Mouse (Mus musculus) megakaryocyte, embryonic 14.5 days (primary cell): ENCODE data around the gene S100a3. TPM values are rescaled to one million over a fixed set of nuclear protein-coding genes. Genes with fewer than 3 reads are reported as not detected.
A peak's percentile ranks its signal among the peaks of the same experiment; 100 is the strongest.

Experiments
- H3K27me3 ChIP-seq: replicated peaks from 2 replicates; pipeline ENCODE3; 2012; ENCODE audit warnings: inconsistent platforms
- H3K36me3 ChIP-seq: replicated peaks from 2 replicates; pipeline ENCODE3; 2012; ENCODE audit warnings: low read length, inconsistent platforms, mixed read lengths
- H3K4me1 ChIP-seq: 2 replicates; pipeline ENCODE4 v1.6.1; 2012; ENCODE audit warnings: inconsistent platforms
- H3K4me3 ChIP-seq: replicated peaks from 2 replicates; pipeline ENCODE3; 2012; ENCODE audit warnings: moderate library complexity, mild to moderate bottlenecking, inconsistent platforms
- H3K9me3 ChIP-seq: 2 replicates; pipeline ENCODE4 v1.6.1; 2012; ENCODE audit warnings: inconsistent platforms
- FLI1 ChIP-seq: IDR thresholded peaks from 2 replicates; pipeline ENCODE4 v1.6.1; 2012; ENCODE audit warnings: low read length, inconsistent platforms, mixed read lengths
- GATA1 ChIP-seq: IDR thresholded peaks from 3 replicates; pipeline ENCODE4 v1.6.1; 2012; ENCODE audit warnings: mixed read lengths, low read length, inconsistent platforms, borderline replicate concordance
- polyA plus RNA-seq: library from polyadenylated mRNA; stranded (reverse); fragments of >175 nt; gene quantifications from 2 replicates; pipeline ENCODE4 v1.2.3, GENCODE M21; 2012; ENCODE audit warnings: low replicate concordance; ENCODE audit not compliant: insufficient read depth

S100a3 gene
- polyA plus RNA-seq, 1 experiment = not detected

- Histone ChIP-seq H3K36me3 (no peaks in the 10 kb centered on the region), H3K9me3 (0 out of 2 replicates have a peak, but pooled peaks cover 8% of the 10 kb centered on the region), H3K4me1 (peaks cover 44% of the 10 kb centered on the region), H3K4me3 (no peak overlapping the region), H3K27me3 (peaks cover 39% of the 10 kb centered on the region)
- TF ChIP-seq GATA1 (no peak), FLI1 (no peak)
Observed at GRCm38 (mm10) chr3:90585595-90585994, 25.2 kb downstream of the S100a3 start.

DNA sequence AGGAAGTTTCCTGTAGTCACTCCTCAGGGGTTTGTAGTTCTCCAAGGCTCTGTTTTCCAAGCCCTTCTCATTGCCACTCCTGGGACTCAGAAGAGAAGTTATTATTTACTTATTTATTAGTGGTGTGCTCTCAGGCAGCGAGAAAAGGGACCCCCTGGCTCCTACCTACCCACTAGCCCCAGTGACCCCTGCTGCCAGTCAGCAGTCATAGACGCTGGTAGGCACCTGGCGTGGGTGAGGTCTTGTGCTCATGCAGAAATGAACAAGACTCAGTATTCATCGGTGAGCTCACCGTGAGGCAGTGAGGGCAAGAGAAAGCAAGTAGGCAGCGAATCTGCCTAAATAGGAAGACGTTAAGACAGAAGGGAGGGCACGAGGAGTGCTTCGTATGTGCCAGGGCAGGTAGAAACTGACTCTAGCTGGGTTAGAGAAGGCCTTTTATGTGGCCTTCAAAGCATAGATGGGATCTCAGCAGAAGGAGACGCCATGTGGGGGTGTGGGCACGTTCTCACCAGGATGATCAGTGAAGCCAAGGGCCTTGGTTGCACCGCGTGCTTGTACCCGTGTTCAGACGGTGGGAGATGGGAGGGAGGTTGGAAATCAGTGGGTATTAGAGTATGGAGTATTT is 25.8 kb downstream of the S100a3 start:
- Histone ChIP-seq H3K36me3 (no peaks in the 10 kb centered on the region), H3K27me3 (peaks cover 39% of the 10 kb centered on the region), H3K9me3 (0 out of 2 replicates have a peak, but pooled peaks cover 8% of the 10 kb centered on the region), H3K4me1 (peaks cover 44% of the 10 kb centered on the region), H3K4me3 (no peak overlapping the region)
- TF ChIP-seq FLI1 = no peak
- TF ChIP-seq GATA1 = no peak

DNA sequence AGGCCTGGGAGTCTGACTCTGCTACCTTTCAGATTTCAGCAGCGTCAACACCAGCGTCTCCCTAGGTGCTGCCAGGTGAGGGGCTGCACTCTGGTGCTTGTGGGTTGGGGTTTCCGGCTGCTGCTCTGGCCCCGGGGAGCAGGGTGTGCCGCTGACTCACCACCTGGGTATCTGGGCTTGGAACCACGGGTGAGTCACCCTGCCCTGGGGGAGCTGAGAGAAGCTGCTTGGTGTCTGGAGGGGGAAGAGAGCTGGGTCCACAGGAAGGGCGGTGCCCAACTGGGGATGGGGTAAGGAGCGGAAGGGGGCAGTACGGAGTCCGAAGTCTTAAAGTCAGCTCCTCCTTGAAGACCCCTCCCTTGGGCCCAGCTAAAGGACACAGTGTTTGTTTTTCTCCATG is 26.5 kb downstream of the S100a3 start:
- TF ChIP-seq FLI1 = no peak
- TF ChIP-seq GATA1 = no peak
- peak overlapping the region; percentile 40 for H3K4me3 ChIP-seq
- peaks cover 44% of the 10 kb centered on the region for H3K4me1 ChIP-seq
- H3K36me3 ChIP-seq = no peaks in the 10 kb centered on the region
- peaks cover 35% of the 10 kb centered on the region for H3K27me3 ChIP-seq
- H3K9me3 ChIP-seq = 0 out of 2 replicates have a peak, but pooled peaks cover 5% of the 10 kb centered on the region

GRCm38 (mm10) chr3:90587361-90588101 is 27.2 kb downstream of the S100a3 start:
- TF ChIP-seq FLI1 (no peak), GATA1 (no peak)
- Histone ChIP-seq H3K4me1 (peaks cover 44% of the 10 kb centered on the region), H3K4me3 (peak overlapping the region; percentile 40)

DNA sequence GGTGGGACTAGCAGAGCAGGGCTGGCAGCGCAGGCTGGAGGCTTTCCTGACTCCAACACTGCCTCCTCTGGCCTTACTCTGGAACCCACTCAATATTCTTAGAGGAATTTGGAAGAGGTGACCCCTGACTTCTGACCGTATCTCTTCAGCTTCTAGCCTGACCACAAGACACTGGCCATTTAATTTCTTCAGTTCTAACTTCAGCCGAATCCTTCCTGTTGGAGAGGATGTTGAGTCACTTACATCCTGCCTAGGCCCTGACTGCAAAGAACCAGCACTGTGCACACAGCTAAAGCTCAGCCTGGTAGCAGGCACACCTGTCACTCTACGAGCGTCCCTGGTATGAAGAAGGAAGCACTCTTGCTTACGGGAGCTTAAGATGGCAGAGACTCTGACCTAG is 29.0 kb downstream of the S100a3 start:
- Histone ChIP-seq H3K4me1 (peaks cover 46% of the 10 kb centered on the region), H3K9me3 (no peaks in the 10 kb centered on the region), H3K4me3 (peak overlapping the region; percentile 60), H3K36me3 (no peaks in the 10 kb centered on the region), H3K27me3 (peaks cover 36% of the 10 kb centered on the region)
- no peak for TF ChIP-seq GATA1
- TF ChIP-seq FLI1 = no peak

More at GRCm38 (mm10) chr3:90587361-90588101, 27.2 kb downstream of the S100a3 start:
- Histone ChIP-seq H3K27me3 (peaks cover 33% of the 10 kb centered on the region), H3K36me3 (no peaks in the 10 kb centered on the region), H3K9me3 (0 out of 2 replicates have a peak, but pooled peaks cover under 1% of the 10 kb centered on the region)

- Histone ChIP-seq H3K4me1 (peaks cover 49% of the 10 kb centered on the region), H3K4me3 (peak within 1 kb of the TSS; percentile 60)
Observed at GRCm38 (mm10) chr3:90589947-90590346, 29.6 kb downstream of the S100a3 start, which contains the start of gene S100a2. Gene S100a2, plus strand, starts transcription at chr3:90590247.

GRCm38 (mm10) chr3:90594466-90594865 is 34.1 kb downstream of the S100a3 start:
- Histone ChIP-seq H3K4me3 (no peak overlapping the region), H3K36me3 (no peaks in the 10 kb centered on the region), H3K27me3 (peaks cover 54% of the 10 kb centered on the region), H3K9me3 (no peaks in the 10 kb centered on the region), H3K4me1 (peaks cover 14% of the 10 kb centered on the region)
- no peak for TF ChIP-seq GATA1
- no peak for TF ChIP-seq FLI1

More at GRCm38 (mm10) chr3:90589947-90590346, 29.6 kb downstream of the S100a3 start, which contains the start of gene S100a2:
- Histone ChIP-seq H3K27me3 (peaks cover 36% of the 10 kb centered on the region), H3K36me3 (no peaks in the 10 kb centered on the region), H3K9me3 (no peaks in the 10 kb centered on the region)
- TF ChIP-seq GATA1 = no peak
- no peak for TF ChIP-seq FLI1

DNA sequence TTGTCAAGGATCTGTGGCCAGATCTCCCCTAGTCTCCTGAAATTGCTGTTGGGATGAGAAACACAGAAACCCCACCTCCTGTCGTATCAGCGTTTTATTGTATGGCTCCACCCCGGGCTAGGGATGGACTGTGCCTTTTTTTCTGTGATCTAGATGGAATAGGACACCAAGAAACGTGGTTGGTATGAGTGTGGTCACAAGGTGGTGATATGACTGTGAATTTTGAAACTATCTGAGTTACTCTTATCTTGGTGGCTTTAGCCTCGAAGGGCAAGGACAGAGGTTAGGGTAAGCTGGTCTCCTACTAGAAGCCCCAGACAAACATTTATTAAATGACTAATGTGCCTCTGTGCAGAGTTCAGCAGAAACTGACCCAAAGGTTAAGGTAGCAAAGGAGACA is 35.2 kb downstream of the S100a3 start:
- TF ChIP-seq GATA1 = no peak
- no peaks in the 10 kb centered on the region for H3K9me3 ChIP-seq

GRCm38 (mm10) chr3:90596810-90597209 is 36.4 kb downstream of the S100a3 start:
- TF ChIP-seq GATA1 = no peak
- TF ChIP-seq FLI1 = no peak
- Histone ChIP-seq H3K27me3 (peaks cover 74% of the 10 kb centered on the region), H3K4me3 (no peak overlapping the region), H3K36me3 (no peaks in the 10 kb centered on the region), H3K4me1 (peaks cover 7% of the 10 kb centered on the region), H3K9me3 (no peaks in the 10 kb centered on the region)

More for the DNA sequence above, 35.2 kb downstream of the S100a3 start:
- no peak overlapping the region for H3K4me3 ChIP-seq
- peaks cover 61% of the 10 kb centered on the region for H3K27me3 ChIP-seq
- H3K36me3 ChIP-seq = no peaks in the 10 kb centered on the region
- 0 out of 2 replicates have a peak, but pooled peaks cover 4% of the 10 kb centered on the region for H3K4me1 ChIP-seq

GRCm38 (mm10) chr3:90597736-90598135 is 37.4 kb downstream of the S100a3 start:
- Histone ChIP-seq H3K4me3 (no peak overlapping the region), H3K9me3 (no peaks in the 10 kb centered on the region), H3K36me3 (no peaks in the 10 kb centered on the region), H3K27me3 (peaks cover 83% of the 10 kb centered on the region), H3K4me1 (peaks cover 17% of the 10 kb centered on the region)
- TF ChIP-seq FLI1 = no peak
- TF ChIP-seq GATA1 = no peak
